Mouse (Mus musculus): ENCODE measurements at regions not wholly inside any gene's neighbourhood (a gene's known extent, or its start where the extent isn't known, plus 50 kb on each side); places are given as distances from the start of the nearest gene placed in this dataset.
A peak's percentile ranks its signal among the peaks of the same experiment; 100 is the strongest.
"Not testable (repeated sequence)": the region's sequence is repeated elsewhere in the genome, so short reads cannot be mapped to it uniquely, and the experiment has no call there.

- not testable (repeated sequence) for TF ChIP-seq POLR2A (IDR thresholded peaks at IDR 0.05; ENCODE audit: low read depth, low read length)
- TF ChIP-seq CTCF (conservative IDR thresholded peaks at IDR 0.05 in 1 of 2, IDR thresholded peaks at IDR 0.05 in 1 of 2; ENCODE audit: low read depth in 2 of 2, low read length in 2 of 2) (peak in 1 of 2 experiments; percentile 73; a peak in 2 of 4 replicates), RAD21 (IDR thresholded peaks at IDR 0.05; ENCODE audit: low read depth, low read length) (peak; percentile 38)
Measured at GRCm38 (mm10) chr17:31773882-31774281, 81.7 kb downstream of the Sik1 start.
